Mouse (Mus musculus): ENCODE data around the gene Mrpl34. TPM values are rescaled to one million over a fixed set of nuclear protein-coding genes. Genes with fewer than 3 reads are reported as not detected.
A peak's percentile ranks its signal among the peaks of the same experiment; 100 is the strongest.

The Mrpl34 gene
- polyA plus RNA-seq, 1 experiment from 2014 or later: 123 TPM

DNA sequence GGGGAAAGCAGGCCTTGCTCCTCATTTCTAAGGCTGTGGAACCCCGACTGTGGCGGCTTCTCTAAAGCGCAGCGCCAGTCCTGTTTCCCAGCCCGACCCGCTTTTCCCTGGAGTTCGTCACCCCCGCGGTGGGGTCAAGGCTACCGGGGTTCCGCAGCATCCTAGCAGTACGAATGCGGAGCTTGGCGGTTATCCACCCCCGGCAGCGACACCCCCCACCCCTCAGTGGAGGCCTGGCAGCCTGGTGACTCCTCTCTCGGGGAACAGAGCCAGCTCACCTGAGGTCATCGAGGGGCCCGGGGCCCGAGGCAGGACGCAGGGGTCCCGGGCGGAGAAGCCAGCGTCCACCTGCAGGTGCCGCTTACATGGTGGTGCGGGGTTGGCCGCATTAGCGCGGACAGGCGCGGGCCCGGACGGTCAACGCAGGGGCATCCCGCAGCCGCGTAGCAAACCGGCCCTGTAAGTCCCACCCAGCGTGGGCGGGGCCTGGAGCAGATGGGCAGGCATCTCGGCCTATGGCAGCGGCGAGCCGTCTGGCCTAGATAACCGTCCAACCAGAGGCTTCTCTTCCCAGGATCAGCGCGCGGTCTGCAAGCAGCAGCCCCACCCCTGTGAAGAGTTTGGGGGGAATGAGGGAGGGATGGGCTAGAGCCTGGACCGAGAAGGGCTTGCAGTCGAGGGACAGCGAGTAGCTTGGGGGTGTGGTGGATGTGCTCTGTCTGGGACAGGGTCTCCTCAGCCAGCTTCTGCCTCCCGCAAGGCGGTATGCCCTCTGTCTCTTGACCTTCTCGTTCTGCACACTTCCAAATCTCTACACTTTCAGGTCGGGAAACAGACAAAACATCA is 1.3 kb upstream of the Mrpl34 start, which contains the start of gene Abhd8:
Gene Abhd8 (minus strand): TSS at position 468 of the 846 bp plus-strand sequence.
- peak; percentile 98 for DNase-seq (ENCODE audit: low spot score)
- Histone ChIP-seq H3K4me2 (ENCODE audit: low read depth, low read length) (peak within 1 kb of the TSS; percentile 93), H3K9me3 (ENCODE audit: control insufficient read depth, low read length) (no peaks in the 10 kb centered on the region), H3K9ac (ENCODE audit: low read depth, low read length) (peak within 1 kb of the TSS; percentile 82), H3K4me3 (ENCODE audit: low read depth, low read length) (peak within 1 kb of the TSS; percentile 91), H3K36me3 (ENCODE audit: control insufficient read depth, insufficient read depth, low read length) (peaks cover 36% of the 10 kb centered on the region), H3K27ac (replicated peaks; ENCODE audit: low read depth, low read length) (peak within 1 kb of the TSS; percentile 90), H3K27me3 (replicated peaks; ENCODE audit: control insufficient read depth, insufficient read depth, low read length) (no peaks in the 10 kb centered on the region), H3K4me1 (ENCODE audit: control insufficient read depth, insufficient read depth, low read length) (peaks cover 20% of the 10 kb centered on the region; the same call in 1 of the 2 replicates)
- peak; percentile 88 for ATAC-seq (ENCODE audit: low read depth)
- WGBS: under 1% methylated on average over 26 of the region's 55 CpGs

DNA sequence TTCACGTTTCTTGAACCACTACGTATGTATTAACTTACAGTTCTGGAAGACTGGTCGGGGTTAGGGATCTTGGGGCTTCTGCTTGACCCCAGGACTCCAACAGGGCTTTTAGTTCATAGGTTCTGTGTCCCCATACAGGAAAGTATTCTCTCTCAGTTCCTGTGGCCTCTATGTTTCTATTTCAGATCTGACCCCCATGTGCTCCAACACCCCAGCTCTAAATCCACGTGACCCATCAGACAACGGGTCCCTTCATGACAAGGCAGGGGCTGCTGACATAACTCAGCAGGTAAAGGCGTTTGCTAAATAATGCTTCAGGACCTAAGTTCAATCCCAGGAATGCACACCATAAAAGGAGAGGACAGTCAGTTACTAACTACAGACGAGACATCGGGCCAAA is 974 bp downstream of the Mrpl34 start:
- Histone ChIP-seq H3K4me3 (ENCODE audit: low read depth, low read length) (peak overlapping the region; percentile 91), H3K36me3 (ENCODE audit: control insufficient read depth, insufficient read depth, low read length) (peaks cover 13% of the 10 kb centered on the region), H3K9me3 (ENCODE audit: control insufficient read depth, low read length) (no peaks in the 10 kb centered on the region), H3K9ac (ENCODE audit: low read depth, low read length) (peak overlapping the region; percentile 72), H3K4me2 (ENCODE audit: low read depth, low read length) (peak overlapping the region; percentile 93), H3K27ac (replicated peaks; ENCODE audit: low read depth, low read length) (no peak overlapping the region), H3K27me3 (replicated peaks; ENCODE audit: control insufficient read depth, insufficient read depth, low read length) (no peaks in the 10 kb centered on the region), H3K4me1 (ENCODE audit: control insufficient read depth, insufficient read depth, low read length) (peaks cover 27% of the 10 kb centered on the region)
- no peak for DNase-seq (ENCODE audit: low spot score)
- 79% methylated on average over 8 of the region's 8 CpGs for WGBS
- no peak for ATAC-seq (ENCODE audit: low read depth)

DNA sequence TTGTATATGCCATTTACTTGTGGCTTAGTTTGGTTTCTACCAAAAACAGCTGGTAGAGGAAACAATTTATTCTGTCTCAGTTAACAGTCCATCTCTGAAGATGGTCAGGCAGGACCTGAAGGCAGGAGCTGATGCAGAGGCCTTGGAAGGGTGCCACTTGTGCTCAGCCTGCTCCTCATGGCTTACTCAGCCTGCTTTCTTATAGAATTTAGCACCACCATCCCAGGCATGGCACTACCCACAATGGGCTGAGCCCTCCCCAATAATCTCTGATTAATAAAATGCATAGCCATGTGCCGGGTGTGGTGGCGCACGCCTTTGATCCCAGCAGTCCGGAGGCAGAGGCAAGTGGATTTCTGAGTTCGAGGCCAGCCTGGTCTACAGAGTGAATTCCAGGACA is 1.4 kb downstream of the Mrpl34 start:
- Histone ChIP-seq H3K9me3 (ENCODE audit: control insufficient read depth, low read length) (no peaks in the 10 kb centered on the region), H3K36me3 (ENCODE audit: control insufficient read depth, insufficient read depth, low read length) (peaks cover 12% of the 10 kb centered on the region), H3K9ac (ENCODE audit: low read depth, low read length) (no peak overlapping the region), H3K4me2 (ENCODE audit: low read depth, low read length) (no peak overlapping the region), H3K4me1 (ENCODE audit: control insufficient read depth, insufficient read depth, low read length) (peaks cover 27% of the 10 kb centered on the region), H3K4me3 (ENCODE audit: low read depth, low read length) (no peak overlapping the region), H3K27me3 (replicated peaks; ENCODE audit: control insufficient read depth, insufficient read depth, low read length) (no peaks in the 10 kb centered on the region), H3K27ac (replicated peaks; ENCODE audit: low read depth, low read length) (no peak overlapping the region)
- WGBS: 98% methylated on average over 5 of the region's 5 CpGs
- ATAC-seq (ENCODE audit: low read depth) (no peak), DNase-seq (ENCODE audit: low spot score) (no peak)

DNA sequence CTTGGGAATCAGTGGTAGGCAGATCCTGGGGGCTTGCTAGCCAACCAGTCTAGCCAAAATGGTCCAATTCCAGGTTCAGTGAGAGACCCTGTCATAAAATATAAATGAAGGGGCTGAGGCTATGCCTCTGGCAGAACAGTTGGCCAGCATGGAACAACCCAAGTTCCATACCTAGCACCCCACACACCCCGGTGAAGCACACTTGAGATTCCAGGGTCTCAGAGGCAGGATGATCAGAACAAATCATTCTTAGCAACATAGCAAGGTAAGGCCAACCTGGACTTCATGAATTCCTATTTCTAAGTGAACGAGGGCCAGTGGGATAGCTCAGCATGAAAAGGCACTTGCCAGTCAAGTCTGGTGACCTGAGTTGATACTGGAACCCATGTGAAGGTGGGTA is 2.4 kb downstream of the Mrpl34 start:
- Histone ChIP-seq H3K9me3 (ENCODE audit: control insufficient read depth, low read length) (no peaks in the 10 kb centered on the region), H3K4me1 (ENCODE audit: control insufficient read depth, insufficient read depth, low read length) (peaks cover 26% of the 10 kb centered on the region), H3K27ac (replicated peaks; ENCODE audit: low read depth, low read length) (no peak overlapping the region), H3K9ac (ENCODE audit: low read depth, low read length) (no peak overlapping the region), H3K4me3 (ENCODE audit: low read depth, low read length) (no peak overlapping the region), H3K27me3 (replicated peaks; ENCODE audit: control insufficient read depth, insufficient read depth, low read length) (no peaks in the 10 kb centered on the region), H3K36me3 (ENCODE audit: control insufficient read depth, insufficient read depth, low read length) (peaks cover 14% of the 10 kb centered on the region), H3K4me2 (ENCODE audit: low read depth, low read length) (no peak overlapping the region)
- DNase-seq (ENCODE audit: low spot score) (no peak), ATAC-seq (ENCODE audit: low read depth) (no peak)
- WGBS: 90% methylated on average over 2 of the region's 2 CpGs

DNA sequence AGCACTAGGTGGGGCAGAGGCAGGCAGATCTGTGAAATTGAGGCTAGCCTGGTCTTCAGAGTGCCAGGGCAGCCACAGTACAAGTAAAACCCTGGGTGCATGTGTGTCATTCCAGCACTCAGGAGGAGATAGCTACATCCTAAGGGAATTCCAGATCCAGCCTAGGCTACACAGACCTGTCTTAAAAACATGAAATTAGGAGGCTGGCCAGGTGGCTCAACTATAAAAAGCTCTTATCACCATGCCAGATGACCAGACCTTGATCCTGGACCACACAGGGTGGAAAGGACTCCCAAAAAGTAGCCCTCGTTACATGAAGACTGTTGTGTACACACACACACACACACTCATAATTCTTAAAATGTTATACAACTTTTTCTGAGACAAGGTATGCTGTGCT is 3.2 kb downstream of the Mrpl34 start:
- Histone ChIP-seq H3K27ac (replicated peaks; ENCODE audit: low read depth, low read length) (no peak overlapping the region), H3K27me3 (replicated peaks; ENCODE audit: control insufficient read depth, insufficient read depth, low read length) (no peaks in the 10 kb centered on the region), H3K9ac (ENCODE audit: low read depth, low read length) (no peak overlapping the region), H3K9me3 (ENCODE audit: control insufficient read depth, low read length) (no peaks in the 10 kb centered on the region), H3K4me2 (ENCODE audit: low read depth, low read length) (no peak overlapping the region), H3K4me1 (ENCODE audit: control insufficient read depth, insufficient read depth, low read length) (peaks cover 18% of the 10 kb centered on the region), H3K4me3 (ENCODE audit: low read depth, low read length) (no peak overlapping the region), H3K36me3 (ENCODE audit: control insufficient read depth, insufficient read depth, low read length) (peaks cover 22% of the 10 kb centered on the region)
- ATAC-seq (ENCODE audit: low read depth): no peak
- DNase-seq (ENCODE audit: low spot score): no peak
- WGBS: 81% methylated on average over 1 of the region's 1 CpGs

DNA sequence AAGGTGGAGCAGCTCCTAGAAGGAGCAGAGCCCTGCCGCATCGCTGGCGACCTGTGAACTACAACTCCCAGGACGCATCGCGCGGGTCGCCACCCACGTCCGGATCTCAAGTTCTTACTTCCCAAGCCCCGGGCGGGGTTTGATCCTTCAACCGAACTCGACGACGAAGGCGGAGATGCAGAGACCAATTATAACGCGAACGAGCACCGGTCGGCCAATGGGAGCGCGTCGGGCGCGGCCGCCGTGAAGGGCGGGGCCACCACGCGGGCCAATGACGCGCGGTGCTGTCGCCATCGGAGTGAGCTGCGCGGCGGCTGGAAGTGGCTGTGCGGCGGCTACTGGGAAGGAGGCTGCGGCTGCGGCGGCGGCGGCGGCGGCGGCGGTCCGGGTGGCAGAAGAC is 4.2 kb downstream of the Mrpl34 start, which contains the start of gene Dda1:
Gene Dda1 (plus strand): TSS at position 284 of the 400 bp plus-strand sequence.
- Histone ChIP-seq H3K4me3 (ENCODE audit: low read depth, low read length) (peak within 1 kb of the TSS; percentile 82), H3K9me3 (ENCODE audit: control insufficient read depth, low read length) (no peaks in the 10 kb centered on the region), H3K27me3 (replicated peaks; ENCODE audit: control insufficient read depth, insufficient read depth, low read length) (no peaks in the 10 kb centered on the region), H3K27ac (replicated peaks; ENCODE audit: low read depth, low read length) (peak within 1 kb of the TSS; percentile 63), H3K4me1 (ENCODE audit: control insufficient read depth, insufficient read depth, low read length) (peaks cover 14% of the 10 kb centered on the region), H3K9ac (ENCODE audit: low read depth, low read length) (peak within 1 kb of the TSS; percentile 84), H3K4me2 (ENCODE audit: low read depth, low read length) (peak within 1 kb of the TSS; percentile 96), H3K36me3 (ENCODE audit: control insufficient read depth, insufficient read depth, low read length) (peaks cover 31% of the 10 kb centered on the region)
- under 1% methylated on average over 31 of the region's 52 CpGs for WGBS
- ATAC-seq (ENCODE audit: low read depth): peak; percentile 91
- DNase-seq (ENCODE audit: low spot score): peak; percentile 100

DNA sequence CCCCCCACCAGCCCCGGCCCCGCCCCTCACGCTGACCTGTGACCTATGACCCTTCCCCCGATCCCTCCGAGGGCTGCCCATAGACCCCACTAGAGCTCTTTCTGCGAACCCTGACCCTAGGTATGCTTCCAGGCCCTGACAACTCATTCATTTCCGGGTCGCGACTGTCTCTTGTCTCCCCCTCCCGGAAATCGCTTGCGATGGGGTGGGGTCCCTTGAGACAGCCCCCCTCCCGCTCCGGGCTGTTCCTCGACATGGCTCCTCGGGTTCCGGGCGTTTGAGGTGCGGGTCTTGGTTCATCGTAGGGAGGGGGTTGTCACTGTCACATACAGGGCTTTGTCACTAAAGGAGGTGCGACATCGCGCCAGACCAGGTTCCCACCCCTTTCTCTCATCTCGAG is 4.7 kb downstream of the Mrpl34 start:
- peak overlapping the region; percentile 84 for H3K9ac ChIP-seq (ENCODE audit: low read depth, low read length)
- no peaks in the 10 kb centered on the region for H3K9me3 ChIP-seq (ENCODE audit: control insufficient read depth, low read length)
- 1% methylated on average over 12 of the region's 24 CpGs for WGBS
- peak; percentile 14; the same call in 1 of the 2 replicates for ATAC-seq (ENCODE audit: low read depth)
- peak overlapping the region; percentile 63 for H3K27ac ChIP-seq (replicated peaks; ENCODE audit: low read depth, low read length)
- H3K4me2 ChIP-seq (ENCODE audit: low read depth, low read length): peak overlapping the region; percentile 96
- DNase-seq (ENCODE audit: low spot score): peak; percentile 71
- H3K4me3 ChIP-seq (ENCODE audit: low read depth, low read length): peak overlapping the region; percentile 82
- peaks cover 36% of the 10 kb centered on the region for H3K36me3 ChIP-seq (ENCODE audit: control insufficient read depth, insufficient read depth, low read length)
- H3K4me1 ChIP-seq (ENCODE audit: control insufficient read depth, insufficient read depth, low read length): peaks cover 11% of the 10 kb centered on the region
- no peaks in the 10 kb centered on the region for H3K27me3 ChIP-seq (replicated peaks; ENCODE audit: control insufficient read depth, insufficient read depth, low read length)

DNA sequence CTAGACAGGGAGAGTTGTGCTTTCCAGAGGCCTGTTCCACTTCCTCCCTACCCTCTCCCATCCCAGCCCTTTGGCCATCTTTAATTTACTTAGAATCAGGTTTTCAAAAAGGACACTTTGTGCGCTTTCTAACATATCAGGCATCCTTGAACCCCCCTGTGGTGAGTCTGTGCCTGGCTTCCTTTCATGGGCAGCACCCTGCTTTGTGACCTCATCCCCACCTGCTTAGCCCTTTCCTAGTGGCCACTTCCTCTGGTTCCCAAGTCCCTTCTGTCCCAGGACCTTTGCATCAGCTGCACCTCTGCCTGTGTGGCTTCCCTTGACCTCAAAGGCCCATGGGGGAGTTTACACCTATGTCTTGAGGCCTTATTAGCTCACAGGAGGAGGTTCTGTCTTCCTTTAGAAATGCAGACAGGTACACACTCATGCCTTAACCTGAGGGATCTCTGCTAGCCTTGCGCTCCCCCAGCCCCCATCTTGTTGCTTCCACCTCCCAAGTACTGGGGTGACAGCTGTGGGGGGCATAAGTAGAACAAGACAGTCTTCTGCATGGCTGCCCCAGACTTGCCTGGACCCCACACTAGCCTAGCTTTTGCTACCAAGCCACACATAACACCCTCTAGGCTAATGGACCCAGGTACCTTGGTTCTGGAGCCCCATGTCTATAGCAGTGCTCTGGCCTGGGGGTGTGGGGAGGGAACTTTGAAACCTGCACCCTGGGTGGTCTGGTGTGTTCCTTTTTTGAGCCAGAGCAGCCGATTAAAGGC is 5.6 kb downstream of the Mrpl34 start:
- DNase-seq (ENCODE audit: low spot score) (no peak), ATAC-seq (ENCODE audit: low read depth) (no peak)
- H3K27me3 ChIP-seq (replicated peaks; ENCODE audit: control insufficient read depth, insufficient read depth, low read length): no peaks in the 10 kb centered on the region
- peaks cover 45% of the 10 kb centered on the region for H3K36me3 ChIP-seq (ENCODE audit: control insufficient read depth, insufficient read depth, low read length)
- whole genome bisulfite sequencing: 76% methylated on average over 3 of the region's 3 CpGs
- peak overlapping the region; percentile 84 for H3K9ac ChIP-seq (ENCODE audit: low read depth, low read length)
- H3K9me3 ChIP-seq (ENCODE audit: control insufficient read depth, low read length): no peaks in the 10 kb centered on the region
- peak overlapping the region; percentile 96 for H3K4me2 ChIP-seq (ENCODE audit: low read depth, low read length)
- peaks cover 11% of the 10 kb centered on the region for H3K4me1 ChIP-seq (ENCODE audit: control insufficient read depth, insufficient read depth, low read length)
- H3K27ac ChIP-seq (replicated peaks; ENCODE audit: low read depth, low read length): no peak overlapping the region
- peak overlapping the region; percentile 82 for H3K4me3 ChIP-seq (ENCODE audit: low read depth, low read length)

All from embryonic facial prominence, embryonic 14.5 days (tissue).